Mouse (Mus musculus) G1E (cell line): ENCODE measurements around the gene Acyp2. TPM values are rescaled to one million over a fixed set of nuclear protein-coding genes. Genes with fewer than 3 reads are reported as not detected.

Experiments
- ATAC-seq: 2 replicates; pipeline ENCODE4 v1.8.0; 2016; ENCODE audit warnings: mild to moderate bottlenecking; ENCODE audit not compliant: insufficient number of reproducible peaks, poor library complexity, low FRiP score, severe bottlenecking; ENCODE audit errors: extremely low read depth
- DNase-seq: peaks from one replicate; pipeline ENCODE4 v3.0.0; 2012; ENCODE audit warnings: low spot score
- H3K27me3 ChIP-seq: 2 replicates; pipeline ENCODE4 v1.6.1; 2012; ENCODE audit warnings: mild to moderate bottlenecking, low read length, inconsistent platforms; ENCODE audit not compliant: insufficient read depth
- H3K36me3 ChIP-seq: replicated peaks from 2 replicates; pipeline ENCODE3; 2012; ENCODE audit warnings: mild to moderate bottlenecking, inconsistent platforms
- H3K4me1 ChIP-seq: 2 replicates; pipeline ENCODE4 v1.6.1; 2012; ENCODE audit warnings: low read depth, low read length, inconsistent platforms, mixed read lengths; ENCODE audit not compliant: insufficient read depth
- H3K4me3 ChIP-seq: 2 replicates; pipeline ENCODE4 v1.5.1; 2012; ENCODE audit warnings: low read depth, mild to moderate bottlenecking, inconsistent platforms, low read length, moderate library complexity, mixed read lengths
- H3K9me3 ChIP-seq: replicated peaks from 2 replicates; pipeline ENCODE4 v1.6.1; 2012; ENCODE audit warnings: inconsistent platforms
- CTCF ChIP-seq: IDR thresholded peaks from 2 replicates; pipeline ENCODE4 v1.5.1; 2012; ENCODE audit warnings: low read depth, low read length, inconsistent platforms, mixed read lengths
- GATA1 ChIP-seq: IDR thresholded peaks from 2 replicates; pipeline ENCODE4 v1.6.1; 2012; ENCODE audit warnings: borderline replicate concordance, low read length, inconsistent platforms, mixed read lengths
- GATA2 ChIP-seq: IDR thresholded peaks from 2 replicates; pipeline ENCODE4 v1.6.1; 2012; ENCODE audit warnings: low read depth, low read length, inconsistent platforms, borderline replicate concordance
- POLR2AphosphoS5 ChIP-seq: IDR thresholded peaks from 2 replicates; pipeline ENCODE4 v1.6.1; 2012; ENCODE audit warnings: low read depth, low read length, inconsistent platforms; ENCODE audit not compliant: insufficient replicate concordance
- TAL1 ChIP-seq: conservative IDR thresholded peaks from 2 replicates; pipeline ENCODE4 v1.6.1; 2012; ENCODE audit warnings: low read depth, low read length, inconsistent platforms, mixed read lengths
- polyA plus RNA-seq: library from polyadenylated mRNA; stranded (reverse); fragments of >175 nt; gene quantifications from 2 replicates; pipeline ENCODE4 v1.2.3, GENCODE M21; 2012
- total RNA-seq, 2 experiments: library from RNA; stranded (forward) in 1 of 2; stranded (reverse) in 1 of 2; fragments of 200-1000 nt in 1 of 2; fragments of >200 nt in 1 of 2; fragmentation: Nextera tagmentation in 1 of 2; gene quantifications; 2 replicates each; pipeline ENCODE4 v1.2.3; 2014 to 2017

Gene Acyp2
- total and polyA plus RNA-seq, 3 experiments, result 0.76 to 6.0 TPM; not detected in 1

DNA sequence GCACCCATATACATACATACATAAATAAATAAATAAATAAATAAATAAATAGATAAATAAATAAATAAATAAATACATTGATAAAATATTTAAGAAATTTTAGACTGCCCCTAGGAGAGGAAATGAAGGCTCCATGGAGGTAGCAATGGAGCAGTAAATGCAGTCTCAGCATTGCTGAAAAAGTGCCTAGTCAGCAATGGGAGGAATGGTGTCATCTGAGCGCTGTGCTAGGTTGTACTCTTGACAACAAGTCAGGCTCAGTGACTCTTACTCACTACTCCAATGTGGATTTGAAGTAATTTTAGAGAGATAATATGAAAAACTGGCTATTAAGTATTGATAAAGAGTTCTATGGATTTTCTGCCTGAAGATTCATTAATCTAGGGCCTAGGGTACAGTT, 40.1 kb downstream of the Acyp2 start:
- no peak for DNase-seq
- Histone ChIP-seq H3K36me3 (no peaks in the 10 kb centered on the region), H3K27me3 (no peaks in the 10 kb centered on the region), H3K4me3 (no peak overlapping the region), H3K4me1 (peaks cover 19% of the 10 kb centered on the region), H3K9me3 (no peaks in the 10 kb centered on the region)
- TF ChIP-seq POLR2AphosphoS5 (no peak), GATA2 (no peak), GATA1 (no peak)
- no peak for ATAC-seq

DNA sequence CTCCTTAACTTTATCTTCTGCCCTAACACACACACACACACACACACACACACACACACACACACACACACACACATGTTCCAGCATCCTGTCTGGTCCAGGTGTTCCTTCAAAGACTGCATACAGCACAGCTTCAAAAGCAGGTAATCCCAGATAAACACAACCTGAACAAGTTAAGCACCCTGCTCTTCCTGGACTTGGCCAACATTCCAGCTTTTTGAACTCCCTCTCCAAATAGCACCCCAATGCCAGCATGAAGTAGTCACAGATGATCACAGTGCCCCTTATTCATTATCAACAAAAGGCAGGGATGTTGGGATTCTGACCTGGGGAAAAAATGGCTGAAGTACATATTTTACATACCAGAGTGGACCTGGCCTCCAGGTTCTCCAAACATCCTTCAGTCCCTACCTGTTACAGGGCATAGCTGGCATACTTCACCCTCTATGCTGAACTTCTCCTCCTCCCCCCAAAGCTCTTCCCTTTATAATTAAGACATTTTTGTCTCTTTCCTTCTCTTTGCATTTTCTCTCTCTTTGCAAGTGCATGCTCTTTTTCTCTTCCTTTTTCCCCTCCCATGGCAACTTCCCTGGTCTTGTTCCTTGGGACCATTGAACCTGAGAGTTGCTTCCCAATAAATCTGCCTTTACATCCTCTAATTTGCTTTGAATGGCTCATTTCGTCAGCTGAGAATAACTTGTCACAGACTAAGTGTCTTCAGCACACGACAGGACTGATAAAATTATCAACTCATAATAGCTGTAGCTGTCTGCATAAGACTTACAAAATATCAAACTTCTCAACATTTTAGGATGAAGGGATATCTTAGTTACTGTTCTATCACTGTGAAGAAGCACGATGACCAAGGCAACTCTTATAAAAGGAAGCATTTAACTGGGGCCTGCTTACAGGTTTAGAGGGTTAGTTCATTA, 41.5 kb downstream of the Acyp2 start:
- ATAC-seq (no peak), DNase-seq (no peak)
- Histone ChIP-seq H3K27me3 (no peaks in the 10 kb centered on the region), H3K4me1 (peaks cover 11% of the 10 kb centered on the region), H3K9me3 (no peaks in the 10 kb centered on the region), H3K36me3 (no peaks in the 10 kb centered on the region), H3K4me3 (no peak overlapping the region)
- TF ChIP-seq TAL1, result no peak
- TF ChIP-seq CTCF, result no peak
- TF ChIP-seq GATA2, result no peak
- TF ChIP-seq POLR2AphosphoS5, result no peak

DNA sequence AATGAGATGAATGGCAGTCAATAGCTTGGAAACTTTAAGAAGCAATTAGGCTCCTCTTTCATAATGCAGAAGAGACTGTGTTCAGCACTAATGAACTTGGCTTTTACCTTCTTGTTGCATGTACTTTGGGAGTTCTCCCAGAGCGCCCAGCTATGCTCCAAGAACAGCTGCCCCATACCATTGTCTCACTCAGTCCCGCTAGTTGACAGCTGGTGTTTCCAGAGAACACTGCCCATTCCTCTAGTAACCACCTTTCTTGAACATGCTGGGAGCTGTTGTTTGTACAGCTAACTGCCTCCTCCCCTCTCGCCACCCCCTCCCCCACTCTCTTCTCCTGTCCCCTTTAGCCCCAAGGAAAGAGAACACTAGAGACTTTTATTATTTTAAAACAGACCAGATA, 52.1 kb downstream of the Acyp2 start:
- H3K27me3 ChIP-seq, result no peaks in the 10 kb centered on the region
- ATAC-seq, result no peak
- peaks cover 3% of the 10 kb centered on the region; the same call in 1 of the 2 replicates for H3K4me1 ChIP-seq
- H3K36me3 ChIP-seq, result no peaks in the 10 kb centered on the region
- H3K4me3 ChIP-seq, result no peak overlapping the region
- no peaks in the 10 kb centered on the region for H3K9me3 ChIP-seq
- DNase-seq, result no peak
- TF ChIP-seq CTCF (no peak), GATA2 (no peak)

DNA sequence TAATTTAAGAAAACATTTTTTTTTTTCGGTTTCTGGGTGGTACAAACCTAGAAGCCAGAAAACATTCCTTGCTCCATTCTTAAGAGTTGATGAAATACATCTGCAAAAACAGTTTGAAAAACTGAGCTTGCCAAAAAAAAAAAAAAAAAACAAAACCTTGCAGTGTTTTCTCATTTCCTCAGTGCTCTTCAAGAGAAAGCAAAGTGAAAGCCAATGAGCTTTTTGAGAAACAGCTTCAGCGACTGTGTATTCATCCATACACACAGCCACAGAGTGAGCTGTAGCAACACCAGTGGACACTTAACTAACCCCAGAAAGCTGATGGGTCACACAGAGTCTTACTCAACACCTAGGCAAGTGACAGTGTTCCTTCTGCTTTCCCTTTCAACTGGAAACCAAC, 69.4 kb downstream of the Acyp2 start:
- Histone ChIP-seq H3K27me3 (no peaks in the 10 kb centered on the region), H3K4me1 (no peaks in the 10 kb centered on the region), H3K36me3 (no peaks in the 10 kb centered on the region), H3K4me3 (no peak overlapping the region), H3K9me3 (0 out of 2 replicates have a peak, but pooled peaks cover 5% of the 10 kb centered on the region)
- DNase-seq, result no peak
- ATAC-seq, result no peak
- TF ChIP-seq GATA1, result no peak
- TF ChIP-seq GATA2, result no peak
- no peak for TF ChIP-seq POLR2AphosphoS5
- no peak for TF ChIP-seq TAL1

DNA sequence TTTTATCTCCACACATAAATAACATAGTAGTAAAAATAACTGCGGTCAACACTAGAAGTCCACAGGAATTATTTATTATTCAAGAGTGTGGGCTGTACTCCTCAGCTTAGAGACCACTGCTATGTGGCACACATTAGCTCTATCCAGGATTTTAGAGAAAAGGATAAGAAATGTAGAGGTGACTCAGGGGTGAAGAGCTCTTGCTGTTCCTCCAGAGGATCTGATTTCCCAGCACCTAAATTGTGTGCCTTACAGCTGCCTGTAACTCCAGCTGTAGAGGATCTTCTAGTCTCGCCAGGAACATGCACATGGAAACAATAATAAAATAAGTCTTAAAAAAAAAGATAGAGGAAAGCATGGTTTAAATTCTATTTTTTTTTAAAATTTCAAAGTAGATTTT, 70.5 kb downstream of the Acyp2 start:
- Histone ChIP-seq H3K4me1 (no peaks in the 10 kb centered on the region), H3K9me3 (0 out of 2 replicates have a peak, but pooled peaks cover 5% of the 10 kb centered on the region), H3K27me3 (no peaks in the 10 kb centered on the region), H3K4me3 (no peak overlapping the region), H3K36me3 (no peaks in the 10 kb centered on the region)
- DNase-seq, result no peak
- TF ChIP-seq TAL1 (no peak), GATA1 (no peak), GATA2 (no peak), CTCF (no peak), POLR2AphosphoS5 (no peak)
- no peak for ATAC-seq

DNA sequence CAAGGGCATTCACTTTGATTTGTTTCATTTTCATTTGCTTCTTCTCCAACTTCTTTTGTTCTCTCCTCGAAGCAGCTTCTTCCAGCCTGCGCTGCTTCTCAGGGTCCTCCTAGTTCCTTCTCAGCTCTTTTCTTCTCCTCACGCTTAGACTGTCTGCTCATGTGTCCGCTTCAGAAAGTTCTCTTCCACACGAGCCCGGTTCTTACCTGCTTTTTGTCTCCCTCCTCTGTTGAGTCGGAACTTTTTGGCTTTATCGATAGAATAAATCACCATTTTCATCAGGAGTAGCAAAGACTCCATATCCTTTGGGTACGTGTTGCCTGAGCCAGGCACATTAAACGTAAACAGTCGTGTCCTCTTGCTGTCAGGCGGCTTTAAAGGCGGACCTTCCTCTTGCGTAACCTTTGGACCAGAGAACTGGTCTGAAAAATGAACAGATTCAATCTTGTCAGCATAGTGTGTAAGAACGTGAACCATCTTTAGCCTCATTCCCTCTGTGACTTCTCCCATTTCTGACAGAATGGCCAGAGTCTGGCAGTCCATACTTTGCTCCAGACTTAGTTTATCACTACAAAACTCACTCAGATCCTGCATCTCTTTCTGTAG, 76.5 kb downstream of the Acyp2 start:
- no peak for ATAC-seq
- Histone ChIP-seq H3K4me1 (peaks cover 8% of the 10 kb centered on the region), H3K9me3 (no peaks in the 10 kb centered on the region), H3K36me3 (no peaks in the 10 kb centered on the region), H3K4me3 (no peak overlapping the region), H3K27me3 (no peaks in the 10 kb centered on the region)
- no peak for TF ChIP-seq CTCF
- no peak for TF ChIP-seq GATA1
- no peak for TF ChIP-seq TAL1
- no peak for TF ChIP-seq POLR2AphosphoS5
- DNase-seq, result no peak

DNA sequence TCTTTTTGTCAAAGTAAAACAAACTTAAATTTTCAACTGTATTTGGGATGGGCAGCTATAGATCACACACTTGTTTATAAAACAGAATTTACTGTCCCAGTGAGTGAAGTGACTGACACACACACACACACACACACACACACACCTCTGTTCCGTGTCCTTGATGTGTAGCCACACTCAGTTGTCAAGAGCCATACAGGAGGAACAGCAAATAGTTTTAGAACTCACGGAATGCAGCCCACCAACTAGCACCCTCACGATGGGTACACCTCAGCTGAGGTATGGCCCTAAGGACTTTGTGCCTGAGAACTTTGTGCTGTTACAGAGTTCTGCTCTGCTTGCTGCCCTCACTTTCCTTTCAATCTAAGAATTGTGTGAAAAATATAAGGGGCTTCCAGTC, 78.8 kb downstream of the Acyp2 start:
- Histone ChIP-seq H3K9me3 (no peaks in the 10 kb centered on the region), H3K27me3 (no peaks in the 10 kb centered on the region), H3K4me3 (no peak overlapping the region), H3K36me3 (no peaks in the 10 kb centered on the region), H3K4me1 (peaks cover 8% of the 10 kb centered on the region)
- ATAC-seq, result no peak
- no peak for DNase-seq
- TF ChIP-seq POLR2AphosphoS5, result no peak
- TF ChIP-seq TAL1, result no peak
- no peak for TF ChIP-seq CTCF
- no peak for TF ChIP-seq GATA1
- TF ChIP-seq GATA2, result no peak
